In the genomic region with DNA sequence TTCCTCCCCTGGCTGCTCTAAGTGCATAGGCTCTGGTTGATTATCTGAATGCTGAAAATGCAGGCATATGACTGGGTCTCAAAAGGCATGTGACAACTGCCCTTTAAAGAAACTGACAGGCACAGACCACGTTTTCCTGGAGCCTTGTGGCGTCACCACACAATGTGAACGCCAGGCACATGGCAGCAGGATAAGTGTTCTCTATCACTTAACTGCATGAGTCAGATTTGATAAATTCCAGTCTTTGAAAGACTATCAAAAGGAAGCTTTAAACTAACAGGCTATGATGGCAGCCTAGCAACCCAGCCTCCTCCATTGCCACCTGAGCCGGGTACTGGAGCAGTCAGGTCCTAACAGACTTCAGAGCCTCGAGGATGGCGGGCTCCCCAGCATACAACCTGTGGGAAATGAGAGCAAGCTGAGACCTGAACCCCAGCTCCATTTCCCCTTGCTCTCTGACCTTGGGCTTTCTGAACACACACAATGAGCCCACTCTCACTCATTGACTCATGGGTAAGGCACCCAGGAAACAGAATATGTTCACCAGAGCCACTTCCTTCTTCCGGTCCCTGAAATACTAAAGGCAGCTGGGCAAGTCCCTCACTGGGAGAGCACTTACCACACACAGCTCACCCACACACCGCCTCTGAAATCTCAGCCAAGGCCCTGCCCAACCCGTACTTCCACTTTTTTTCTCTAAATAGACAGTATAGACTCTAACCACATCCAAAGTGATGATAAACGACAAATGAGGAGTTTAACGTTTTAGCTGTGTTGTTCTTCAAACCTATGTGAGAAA, we compare ENCODE assay signal across 13 mouse cellular contexts.
A peak's percentile ranks its signal among the peaks of the same experiment; 100 is the strongest.
DNase-seq lines count a peak whose midpoint lies in the region; ATAC-seq and TF ChIP-seq lines count a peak whose summit lies in the region.
"Had no signal": no experiment of that assay in that cellular context is flagged by ENCODE, and none has a peak within 500 bp of the region (broad histone marks: within the 10 kb centered on the region; RNA-seq: fewer than 3 reads in every experiment).

No protein-coding gene starts in this region.

- H3K36me3 ChIP-seq in spleen, adult 2 months (ENCODE audit: control insufficient read depth, insufficient read depth, low read length) = no peaks in the 10 kb centered on the region
- H3K36me3 ChIP-seq: limb, embryonic 15.5 days; midbrain, embryonic 15.5 days had no signal

- H3K27ac ChIP-seq in spleen, adult 2 months (ENCODE audit: insufficient read depth, low read length) = peak overlapping the region; percentile 34; the same call in 1 of the 2 replicates
- H3K27ac ChIP-seq: limb, embryonic 15.5 days; midbrain, embryonic 15.5 days had no signal

- 19% methylated on average over 11 of the region's 11 CpGs for WGBS in spleen, adult 2 months

- H3K27me3 ChIP-seq in spleen, adult 2 months (ENCODE audit: control insufficient read depth, insufficient read depth, low read length) = no peaks in the 10 kb centered on the region
- H3K27me3 ChIP-seq: midbrain, embryonic 15.5 days had no signal

- TF ChIP-seq POLR2A in spleen, adult 2 months (IDR thresholded peaks at IDR 0.05; ENCODE audit: low read depth, low read length) = no peak

- no peak overlapping the region for H3K4me3 ChIP-seq in spleen, adult 2 months (ENCODE audit: extremely low read depth, insufficient read depth, insufficient read length)
- H3K4me3 ChIP-seq: limb, embryonic 15.5 days; midbrain, embryonic 15.5 days had no signal

- peak; percentile 95 for ATAC-seq in activated CD4-positive, CD25-positive, alpha-beta regulatory T cell, adult 4 months
- ATAC-seq: midbrain, embryonic 15.5 days had no signal

- peak; percentile 10 to 27 for DNase-seq in spleen, adult 2 months (ENCODE audit: low read depth in 1 of 2, low spot score in 2 of 2)
- no peak for DNase-seq in spleen, adult 12 weeks (ENCODE audit: low spot score)
- peak; percentile 60 for DNase-seq in lung, postnatal 36 days
- peak; percentile 51 for DNase-seq in thymus, postnatal 25 days
- DNase-seq in cerebellum, postnatal 10 days = no peak
- DNase-seq in layer of hippocampus, postnatal 36 days = no peak
- DNase-seq in yolk sac, embryonic 10.5 days (ENCODE audit: low spot score) = no peak
- DNase-seq: cerebellum, adult 18-20 months; heart, adult 11 months; kidney, postnatal 14 days had no signal

- no peak for TF ChIP-seq CTCF in spleen, adult 2 months (IDR thresholded peaks at IDR 0.05; ENCODE audit: extremely low read depth, insufficient read depth, insufficient read length, insufficient replicate concordance)

- H3K4me1 ChIP-seq in spleen, adult 2 months (ENCODE audit: control insufficient read depth, insufficient read depth, insufficient read length) = peaks cover 12% of the 10 kb centered on the region; the same call in 1 of the 2 replicates
- H3K4me1 ChIP-seq: midbrain, embryonic 15.5 days had no signal

Comparison
In these comparisons a context has a peak if more than half of its experiments do, and no peak if none do; other contexts are left out.
1. DNase-seq: peak in spleen, adult 2 months (2 of 2), lung, postnatal 36 days (single experiment) and thymus, postnatal 25 days (single experiment); none in spleen, adult 12 weeks (single experiment), cerebellum, postnatal 10 days (0 of 2), layer of hippocampus, postnatal 36 days (0 of 2) and yolk sac, embryonic 10.5 days (single experiment).